Mouse (Mus musculus): ENCODE measurements around the gene Jmjd6. TPM values are rescaled to one million over a fixed set of nuclear protein-coding genes. Genes with fewer than 3 reads are reported as not detected.

The Jmjd6 gene
- polyA plus RNA-seq, 1 experiment from 2014 or later: 93.5 TPM

DNA sequence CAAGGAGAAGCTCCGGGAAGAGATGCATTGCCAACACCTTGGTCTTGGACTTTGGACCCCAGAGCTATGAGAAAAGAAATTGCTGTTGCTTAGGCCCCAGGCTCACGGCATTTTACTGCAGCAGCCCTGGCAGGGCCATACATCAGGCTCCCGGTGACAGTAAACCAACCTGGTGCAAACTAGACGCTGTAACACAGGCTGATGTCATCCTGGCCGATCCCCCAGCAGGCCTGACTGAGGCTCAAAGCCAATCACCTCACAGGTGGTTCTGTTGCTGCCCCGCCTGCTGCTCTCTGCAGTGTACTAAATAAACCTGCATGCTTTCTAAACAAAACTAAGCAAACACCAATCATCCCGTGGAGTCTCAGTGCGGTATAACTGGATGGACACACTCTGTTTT is 24.5 kb downstream of the Jmjd6 start:
- H3K9me3 ChIP-seq: no peaks in the 10 kb centered on the region
- H3K4me2 ChIP-seq: no peak overlapping the region
- no peak for ATAC-seq (ENCODE audit: low FRiP score)
- no peaks in the 10 kb centered on the region for H3K36me3 ChIP-seq (replicated peaks)
- H3K4me3 ChIP-seq (replicated peaks): no peak overlapping the region
- WGBS: 79% methylated on average over 8 of the region's 8 CpGs
- H3K27ac ChIP-seq: no peak overlapping the region
- H3K27me3 ChIP-seq: no peaks in the 10 kb centered on the region
- no peak overlapping the region for H3K9ac ChIP-seq
- H3K4me1 ChIP-seq: peaks cover 44% of the 10 kb centered on the region

DNA sequence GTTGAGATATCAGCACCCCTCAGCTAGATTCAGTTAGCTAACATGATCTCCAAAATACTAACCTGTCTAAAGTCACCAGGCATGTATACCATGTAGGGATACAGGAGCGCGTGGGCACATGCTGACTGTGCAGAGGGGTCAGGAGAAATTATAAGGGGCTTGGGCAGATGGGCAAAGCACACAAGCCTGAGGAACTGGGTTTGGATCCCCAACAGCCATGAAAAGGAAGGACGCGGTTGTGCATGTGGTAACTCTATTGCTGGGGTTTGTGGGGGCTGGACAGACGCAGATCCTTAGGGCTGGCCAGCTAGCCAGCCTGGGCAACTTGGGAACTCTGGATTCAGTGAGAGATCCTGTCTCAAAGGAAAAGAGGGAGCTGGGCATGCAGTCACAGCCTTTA is 25.7 kb downstream of the Jmjd6 start:
- 99% methylated on average over 5 of the region's 5 CpGs for WGBS
- no peak overlapping the region for H3K9ac ChIP-seq
- H3K27me3 ChIP-seq: no peaks in the 10 kb centered on the region
- no peak overlapping the region for H3K27ac ChIP-seq
- H3K4me1 ChIP-seq: peaks cover 53% of the 10 kb centered on the region
- no peaks in the 10 kb centered on the region for H3K9me3 ChIP-seq
- H3K4me3 ChIP-seq (replicated peaks): no peak overlapping the region
- no peak for ATAC-seq (ENCODE audit: low FRiP score)
- no peak overlapping the region for H3K4me2 ChIP-seq
- no peaks in the 10 kb centered on the region for H3K36me3 ChIP-seq (replicated peaks)

DNA sequence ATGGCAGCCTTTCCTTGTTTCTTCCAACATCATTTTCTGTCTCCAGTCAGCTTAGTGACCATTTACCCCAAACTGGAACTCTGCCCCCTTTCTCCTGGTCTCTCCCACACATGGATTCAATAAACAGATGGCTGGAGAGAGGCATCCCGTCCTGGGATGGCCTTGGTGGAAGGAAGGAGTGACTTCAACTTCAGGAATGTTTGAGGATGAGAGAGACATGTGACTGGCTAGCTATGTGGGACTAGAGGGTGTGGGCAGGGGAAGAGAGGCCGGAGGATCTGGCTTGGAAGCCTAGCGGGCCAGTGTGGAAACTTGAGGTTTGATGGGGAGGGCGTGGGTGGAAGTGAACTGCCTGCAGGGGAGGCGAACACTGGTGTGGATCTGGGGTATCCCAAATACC is 26.5 kb downstream of the Jmjd6 start:
- Histone ChIP-seq H3K9me3 (no peaks in the 10 kb centered on the region), H3K9ac (no peak overlapping the region), H3K4me1 (peaks cover 53% of the 10 kb centered on the region), H3K4me2 (no peak overlapping the region), H3K27ac (no peak overlapping the region), H3K4me3 (replicated peaks) (no peak overlapping the region), H3K27me3 (no peaks in the 10 kb centered on the region), H3K36me3 (replicated peaks) (no peaks in the 10 kb centered on the region)
- no peak for ATAC-seq (ENCODE audit: low FRiP score)
- 88% methylated on average over 5 of the region's 5 CpGs for WGBS

DNA sequence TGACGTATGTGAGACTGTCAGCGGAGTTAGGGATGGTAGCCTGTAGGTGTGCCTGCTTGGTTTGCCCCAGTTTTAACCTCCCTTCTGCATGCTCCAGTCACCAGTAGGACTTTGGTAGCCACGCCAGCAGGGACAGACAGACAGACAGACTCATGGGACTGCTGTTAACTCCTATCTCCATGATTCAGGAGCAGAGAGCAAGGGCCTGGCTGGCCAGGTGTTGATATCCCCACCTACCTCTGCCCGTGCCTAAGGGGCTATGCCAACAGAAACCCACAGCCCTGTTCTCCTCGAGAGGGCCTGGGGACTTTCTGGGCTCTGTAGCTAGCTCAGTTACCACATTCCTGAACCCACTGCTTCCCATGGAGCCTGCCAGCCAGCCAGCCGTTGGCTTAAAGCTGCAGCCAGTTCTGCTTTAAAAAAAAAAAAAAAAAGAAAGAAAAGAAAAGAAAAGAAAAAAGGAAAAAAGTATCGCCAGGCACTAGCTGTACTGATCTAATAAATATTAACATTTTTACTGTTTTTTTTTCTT is 28.3 kb downstream of the Jmjd6 start:
- peak overlapping the region; percentile 90 for H3K27ac ChIP-seq
- WGBS: 35% methylated on average over 7 of the region's 7 CpGs
- no peak overlapping the region; the same call in 1 of the 2 replicates for H3K9ac ChIP-seq
- H3K4me1 ChIP-seq: peaks cover 60% of the 10 kb centered on the region
- no peaks in the 10 kb centered on the region for H3K9me3 ChIP-seq
- H3K4me3 ChIP-seq (replicated peaks): no peak overlapping the region
- H3K4me2 ChIP-seq: peak overlapping the region; percentile 15; the same call in 1 of the 2 replicates
- H3K36me3 ChIP-seq (replicated peaks): no peaks in the 10 kb centered on the region
- H3K27me3 ChIP-seq: peaks cover 5% of the 10 kb centered on the region; the same call in 1 of the 2 replicates
- ATAC-seq (ENCODE audit: low FRiP score): no peak

DNA sequence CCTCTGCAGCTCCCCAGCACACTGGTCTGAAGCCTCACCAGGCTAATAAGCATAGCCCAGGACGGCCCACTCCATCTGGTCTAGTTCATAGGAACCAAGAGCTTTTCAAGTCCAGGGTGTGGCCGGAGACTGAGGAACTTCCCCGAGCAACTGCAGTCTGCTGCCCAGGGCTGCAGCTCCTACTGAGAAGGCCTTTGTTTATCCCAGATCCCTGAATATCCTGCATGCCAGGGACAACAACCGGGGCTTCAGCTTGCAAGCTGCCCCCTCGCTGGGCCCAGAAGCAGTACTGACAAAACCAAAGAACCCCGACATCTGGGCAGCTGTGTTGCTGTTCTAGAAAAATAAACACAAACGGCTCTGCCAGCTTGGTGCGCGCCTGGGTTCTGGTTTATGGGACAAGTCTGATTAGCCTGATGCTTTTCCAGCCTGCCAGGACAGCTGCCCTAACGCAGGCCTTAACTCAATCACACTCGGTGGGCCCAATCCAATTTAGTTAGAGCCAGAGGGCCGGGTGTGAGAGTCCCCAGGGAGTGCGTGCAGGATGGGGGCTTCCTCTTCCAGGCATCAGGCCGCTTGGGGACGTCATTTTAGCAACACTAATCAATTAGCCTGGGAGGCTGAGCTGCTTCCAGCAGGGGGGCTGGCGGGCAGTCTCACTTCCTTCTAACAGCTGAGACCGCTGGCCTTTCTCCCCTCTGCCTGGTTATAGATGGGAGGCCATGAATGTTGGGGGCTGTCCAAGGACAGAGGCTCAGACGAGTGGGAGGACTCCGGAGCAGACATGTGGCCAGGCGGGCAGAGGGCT is 29.0 kb downstream of the Jmjd6 start:
- peaks cover 6% of the 10 kb centered on the region; the same call in 1 of the 2 replicates for H3K27me3 ChIP-seq
- H3K9me3 ChIP-seq: no peaks in the 10 kb centered on the region
- 4% methylated on average over 20 of the region's 20 CpGs for WGBS
- peak overlapping the region; percentile 90 for H3K27ac ChIP-seq
- no peaks in the 10 kb centered on the region for H3K36me3 ChIP-seq (replicated peaks)
- peaks cover 64% of the 10 kb centered on the region for H3K4me1 ChIP-seq
- ATAC-seq (ENCODE audit: low FRiP score): 0 out of 2 replicates have a peak, but pooled peaks have one; percentile 10
- H3K9ac ChIP-seq: peak overlapping the region; percentile 33; the same call in 1 of the 2 replicates
- peak overlapping the region; percentile 15 for H3K4me2 ChIP-seq
- H3K4me3 ChIP-seq (replicated peaks): no peak overlapping the region

DNA sequence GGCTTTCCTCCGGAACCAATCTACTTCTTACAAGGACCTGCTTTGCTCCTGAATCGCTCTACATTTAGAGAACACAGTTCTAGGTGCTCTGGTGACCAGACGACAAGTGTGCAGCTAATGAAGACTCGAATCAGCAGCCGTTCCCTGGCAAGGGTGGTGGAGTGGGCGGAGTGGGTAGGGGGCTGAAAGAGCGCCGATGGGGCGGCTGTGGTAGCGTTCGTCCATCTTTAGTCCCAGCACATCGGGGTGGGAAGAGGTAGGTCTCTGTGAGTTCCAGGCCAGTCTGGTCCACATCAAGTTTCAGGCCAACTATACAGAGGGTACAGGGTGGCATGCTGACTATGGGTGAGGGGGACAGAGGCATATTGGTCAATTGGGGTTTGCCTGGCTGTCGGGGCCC is 29.6 kb downstream of the Jmjd6 start:
- ATAC-seq (ENCODE audit: low FRiP score): no peak
- no peaks in the 10 kb centered on the region for H3K9me3 ChIP-seq
- no peaks in the 10 kb centered on the region for H3K36me3 ChIP-seq (replicated peaks)
- WGBS: 71% methylated on average over 13 of the region's 13 CpGs
- peaks cover 6% of the 10 kb centered on the region; the same call in 1 of the 2 replicates for H3K27me3 ChIP-seq
- H3K9ac ChIP-seq: no peak overlapping the region
- H3K4me3 ChIP-seq (replicated peaks): no peak overlapping the region
- H3K4me2 ChIP-seq: peak overlapping the region; percentile 30
- H3K27ac ChIP-seq: peak overlapping the region; percentile 90
- H3K4me1 ChIP-seq: peaks cover 68% of the 10 kb centered on the region

DNA sequence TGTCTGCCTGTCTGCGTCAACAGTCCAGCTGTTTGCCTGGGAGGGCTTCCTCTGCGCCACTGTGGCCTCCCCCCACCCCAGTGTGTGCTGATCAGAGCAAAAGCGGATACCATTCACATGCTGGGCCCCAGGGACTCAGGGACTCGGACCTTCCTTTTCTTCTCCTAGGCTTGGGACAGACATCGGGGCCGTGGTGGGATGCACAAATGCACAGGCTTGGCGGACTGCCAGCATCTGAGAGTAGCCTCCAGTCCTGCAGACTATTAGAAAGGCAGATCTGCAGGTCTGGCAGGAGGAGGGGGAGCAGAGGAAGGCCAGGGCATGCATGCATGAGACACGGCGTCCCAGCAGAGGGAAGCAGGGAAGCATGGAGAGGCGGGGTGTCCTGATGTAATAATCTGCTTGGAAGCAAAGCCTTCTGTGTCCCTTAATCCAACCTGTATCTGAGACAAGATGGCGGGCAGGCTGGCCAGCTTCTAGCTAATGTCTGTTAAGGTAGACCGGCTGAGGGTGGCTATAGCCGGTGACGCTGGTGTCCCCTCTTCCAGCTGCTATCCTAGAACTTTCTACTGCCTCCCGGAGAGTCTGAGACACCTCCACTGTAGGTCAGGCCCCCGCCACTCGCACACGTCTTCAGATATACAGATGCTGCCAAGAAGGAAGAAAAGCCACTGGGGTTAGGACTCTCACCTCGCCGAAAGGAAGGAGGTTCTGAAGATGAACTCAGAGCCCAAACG is 30.3 kb downstream of the Jmjd6 start:
- Histone ChIP-seq H3K4me3 (replicated peaks) (0 out of 2 replicates have a peak overlapping the region, but pooled peaks have one; percentile 3), H3K4me1 (peaks cover 73% of the 10 kb centered on the region), H3K9me3 (no peaks in the 10 kb centered on the region), H3K9ac (no peak overlapping the region), H3K4me2 (peak overlapping the region; percentile 30), H3K27me3 (peaks cover 6% of the 10 kb centered on the region; the same call in 1 of the 2 replicates), H3K27ac (peak overlapping the region; percentile 90), H3K36me3 (replicated peaks) (no peaks in the 10 kb centered on the region)
- WGBS: 45% methylated on average over 21 of the region's 21 CpGs
- peak; percentile 39 for ATAC-seq (ENCODE audit: low FRiP score)

DNA sequence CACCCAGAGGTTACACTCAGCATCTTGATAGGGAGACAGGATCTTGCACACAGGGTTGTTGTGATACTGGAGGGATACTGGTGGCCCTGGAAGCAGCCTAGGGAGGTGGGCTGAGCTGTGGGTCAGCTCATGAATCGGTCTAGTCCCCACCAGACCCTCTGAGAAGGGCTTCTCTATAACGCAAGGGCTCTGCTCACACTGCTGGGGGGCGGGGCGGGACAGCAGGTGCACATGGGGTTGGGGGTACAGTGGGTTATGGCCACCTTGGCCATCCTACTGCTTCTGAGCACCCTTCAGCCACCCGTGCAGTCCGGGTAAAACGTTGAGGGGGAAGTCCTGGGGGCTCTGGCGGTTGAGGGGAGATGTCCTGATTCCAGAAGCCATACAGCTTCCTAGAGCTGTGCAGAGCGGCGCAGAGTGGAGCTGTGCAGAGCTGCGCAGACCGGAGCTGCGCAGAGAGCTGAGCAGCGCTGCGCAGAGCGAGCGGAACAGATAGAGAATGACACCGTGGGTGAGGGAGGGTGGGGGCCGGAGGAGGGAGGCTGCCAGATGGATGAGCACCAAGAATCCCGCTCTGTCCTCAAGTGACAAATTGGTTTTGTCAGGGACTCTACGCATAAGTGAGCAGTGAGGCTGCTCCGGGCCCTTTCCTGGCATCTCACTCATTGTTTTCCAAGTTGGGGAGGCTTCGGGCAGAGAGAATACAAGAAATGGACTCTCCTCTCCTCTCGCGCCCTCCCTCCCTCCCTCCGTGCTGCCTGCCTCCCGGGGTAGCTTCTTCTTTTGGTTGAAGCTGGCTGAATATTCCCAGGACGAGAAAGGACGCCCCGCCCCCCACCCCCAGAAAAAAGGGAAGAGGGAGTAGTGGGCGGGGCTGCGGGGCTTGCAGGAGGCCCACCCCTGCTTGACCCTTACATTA is 32.0 kb downstream of the Jmjd6 start:
- peak; percentile 89 for ATAC-seq (ENCODE audit: low FRiP score)
- H3K4me2 ChIP-seq: peak overlapping the region; percentile 64
- no peaks in the 10 kb centered on the region for H3K9me3 ChIP-seq
- peak overlapping the region; percentile 55 for H3K9ac ChIP-seq
- H3K27me3 ChIP-seq: peaks cover 6% of the 10 kb centered on the region; the same call in 1 of the 2 replicates
- 4% methylated on average over 29 of the region's 32 CpGs for WGBS
- H3K27ac ChIP-seq: peak overlapping the region; percentile 95
- no peaks in the 10 kb centered on the region for H3K36me3 ChIP-seq (replicated peaks)
- peaks cover 74% of the 10 kb centered on the region for H3K4me1 ChIP-seq
- peak overlapping the region; percentile 33 for H3K4me3 ChIP-seq (replicated peaks)

DNA sequence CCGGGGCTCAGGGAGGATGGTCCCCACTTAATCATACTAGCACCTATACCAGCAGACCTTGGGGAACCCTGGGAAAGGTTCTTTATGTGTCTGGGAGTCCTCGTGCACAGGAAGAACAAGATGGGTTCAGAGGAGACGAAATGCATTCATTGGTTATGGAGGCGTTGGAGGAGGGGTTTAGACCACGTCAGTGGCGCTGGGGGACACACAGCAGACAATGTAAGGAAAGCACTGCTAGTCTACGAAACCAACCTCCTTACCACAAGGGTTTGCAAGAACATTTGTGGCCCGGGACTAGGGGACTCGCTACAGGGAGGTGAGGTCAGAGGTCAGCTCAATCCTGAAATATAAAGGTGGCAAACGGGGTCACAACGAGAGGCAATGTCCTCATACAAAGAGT is 32.7 kb downstream of the Jmjd6 start:
- Histone ChIP-seq H3K9ac (peak overlapping the region; percentile 55), H3K4me1 (peaks cover 67% of the 10 kb centered on the region), H3K27ac (peak overlapping the region; percentile 95), H3K9me3 (no peaks in the 10 kb centered on the region), H3K4me3 (replicated peaks) (no peak overlapping the region), H3K36me3 (replicated peaks) (no peaks in the 10 kb centered on the region), H3K27me3 (peaks cover 6% of the 10 kb centered on the region; the same call in 1 of the 2 replicates), H3K4me2 (peak overlapping the region; percentile 64)
- 46% methylated on average over 11 of the region's 11 CpGs for WGBS
- no peak for ATAC-seq (ENCODE audit: low FRiP score)

DNA sequence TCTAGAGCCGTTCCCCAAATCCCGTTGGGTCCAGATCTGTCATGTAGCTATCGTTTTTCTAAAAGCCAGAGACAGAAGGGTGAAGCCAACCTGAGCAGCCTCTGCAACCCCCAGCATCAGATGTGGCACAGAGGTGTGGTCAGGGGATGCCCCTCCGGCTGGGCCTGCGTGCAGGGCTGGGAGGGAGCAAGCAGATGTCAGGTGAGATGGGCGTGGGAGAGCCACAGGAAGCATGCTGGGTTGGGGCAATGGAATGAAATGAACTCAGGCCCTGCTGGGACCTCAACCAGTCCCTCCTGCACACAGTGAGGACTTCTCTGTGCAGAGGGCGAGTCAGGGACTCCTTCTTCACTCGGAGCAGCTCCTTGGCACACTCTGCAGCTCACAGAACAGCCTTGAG is 33.7 kb downstream of the Jmjd6 start:
- 86% methylated on average over 8 of the region's 8 CpGs for WGBS
- Histone ChIP-seq H3K4me1 (peaks cover 58% of the 10 kb centered on the region), H3K27ac (peak overlapping the region; percentile 21; the same call in 1 of the 2 replicates), H3K4me2 (no peak overlapping the region), H3K27me3 (peaks cover 6% of the 10 kb centered on the region; the same call in 1 of the 2 replicates), H3K4me3 (replicated peaks) (no peak overlapping the region), H3K9ac (no peak overlapping the region), H3K36me3 (replicated peaks) (no peaks in the 10 kb centered on the region), H3K9me3 (no peaks in the 10 kb centered on the region)
- ATAC-seq (ENCODE audit: low FRiP score): no peak

DNA sequence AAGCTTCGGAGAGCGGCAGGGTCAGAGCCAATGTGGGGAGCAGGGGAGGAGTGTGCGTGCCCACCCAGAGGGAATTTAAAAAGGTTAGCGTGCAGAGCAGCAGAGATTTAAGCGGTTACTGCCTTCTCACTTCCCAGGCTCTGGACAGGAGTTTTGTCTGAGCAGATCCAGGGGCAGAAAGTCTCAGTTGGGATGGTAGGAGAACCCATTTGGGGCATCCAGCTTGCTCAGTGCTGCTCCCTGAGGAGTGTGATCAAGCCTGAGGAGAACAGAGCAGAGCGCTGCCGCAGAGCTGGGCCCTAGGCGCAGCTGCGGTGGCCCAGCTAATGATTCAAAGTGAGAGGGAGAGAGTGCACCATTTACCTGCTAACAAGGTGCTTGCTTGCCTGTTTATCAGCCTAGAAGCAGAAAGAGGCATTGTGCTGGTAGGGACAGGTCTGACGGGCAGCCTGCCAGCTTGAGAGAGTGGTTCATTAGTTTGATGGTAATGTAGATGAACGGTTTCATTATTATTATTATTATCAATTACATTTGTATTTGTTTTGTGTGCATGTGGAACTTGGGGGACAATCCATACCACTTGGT is 34.3 kb downstream of the Jmjd6 start:
- ATAC-seq (ENCODE audit: low FRiP score): no peak
- Histone ChIP-seq H3K4me1 (peaks cover 52% of the 10 kb centered on the region), H3K4me3 (replicated peaks) (no peak overlapping the region), H3K27me3 (peaks cover 6% of the 10 kb centered on the region; the same call in 1 of the 2 replicates), H3K4me2 (no peak overlapping the region), H3K9me3 (no peaks in the 10 kb centered on the region), H3K36me3 (replicated peaks) (no peaks in the 10 kb centered on the region), H3K9ac (no peak overlapping the region), H3K27ac (0 out of 2 replicates have a peak overlapping the region, but pooled peaks have one; percentile 53)
- 74% methylated on average over 11 of the region's 11 CpGs for WGBS
